Mouse (Mus musculus) c-Kit-positive CD71-negative TER-119-negative erythroid progenitor cells, embryonic 14.5 days (primary cell): Measurements from ENCODE around the gene Mfap3.

Experiments used
- DNase-seq: peaks from one replicate; pipeline ENCODE4 v3.0.0-alpha.2; 2013; ENCODE audit warnings: low read depth

Gene Mfap3

GRCm38 (mm10) chr11:57518091-57518750, at the start of gene Mfap3, which contains the start of gene Fam114a2:
Gene Mfap3 (plus strand): TSS chr11:57518664.
Gene Fam114a2 (minus strand): TSS chr11:57518617.
- peak; percentile 77 for DNase-seq

GRCm38 (mm10) chr11:57468706-57469105, 49.8 kb upstream of the Mfap3 start:
- no peak for DNase-seq

- DNase-seq, result no peak
These were observed 48.4 kb upstream of the Mfap3 start for GRCm38 (mm10) chr11:57470056-57470455.

GRCm38 (mm10) chr11:57470979-57471378, 47.5 kb upstream of the Mfap3 start:
- no peak for DNase-seq

GRCm38 (mm10) chr11:57474296-57474941, 44.0 kb upstream of the Mfap3 start:
- DNase-seq, result no peak

GRCm38 (mm10) chr11:57475119-57475518, 43.3 kb upstream of the Mfap3 start:
- peak; percentile 26 for DNase-seq

GRCm38 (mm10) chr11:57478077-57478476, 40.4 kb upstream of the Mfap3 start:
- no peak for DNase-seq

- no peak for DNase-seq
These were observed 30.0 kb upstream of the Mfap3 start for GRCm38 (mm10) chr11:57488436-57488835.

- DNase-seq, result no peak
These were observed 21.9 kb upstream of the Mfap3 start for GRCm38 (mm10) chr11:57496462-57497039.

- no peak for DNase-seq
These were observed 20.8 kb upstream of the Mfap3 start for GRCm38 (mm10) chr11:57497701-57498100.

GRCm38 (mm10) chr11:57498215-57498614, 20.2 kb upstream of the Mfap3 start:
- no peak for DNase-seq

- no peak for DNase-seq
These were observed 15.3 kb upstream of the Mfap3 start for GRCm38 (mm10) chr11:57503155-57503554.

GRCm38 (mm10) chr11:57506899-57507298, 11.6 kb upstream of the Mfap3 start:
- no peak for DNase-seq

- no peak for DNase-seq
These were observed 3.2 kb upstream of the Mfap3 start for GRCm38 (mm10) chr11:57515218-57515617.

GRCm38 (mm10) chr11:57516946-57517441, 1.5 kb upstream of the Mfap3 start:
- no peak for DNase-seq

GRCm38 (mm10) chr11:57518751-57519148, 286 bp downstream of the Mfap3 start:
- DNase-seq, result no peak

GRCm38 (mm10) chr11:57519304-57519703, 840 bp downstream of the Mfap3 start:
- DNase-seq, result no peak

- no peak for DNase-seq
These were observed 2.7 kb downstream of the Mfap3 start for GRCm38 (mm10) chr11:57521206-57521605.

- no peak for DNase-seq
These were observed 3.6 kb downstream of the Mfap3 start for GRCm38 (mm10) chr11:57522046-57522445.

GRCm38 (mm10) chr11:57523418-57523817, 5.0 kb downstream of the Mfap3 start:
- DNase-seq, result no peak

GRCm38 (mm10) chr11:57524597-57524996, 6.1 kb downstream of the Mfap3 start:
- DNase-seq, result no peak

- no peak for DNase-seq
These were observed 7.4 kb downstream of the Mfap3 start for GRCm38 (mm10) chr11:57525900-57526299.

GRCm38 (mm10) chr11:57527506-57527905, 9.0 kb downstream of the Mfap3 start:
- no peak for DNase-seq
